Mouse (Mus musculus): ENCODE data around the gene Cenpi.

DNA sequence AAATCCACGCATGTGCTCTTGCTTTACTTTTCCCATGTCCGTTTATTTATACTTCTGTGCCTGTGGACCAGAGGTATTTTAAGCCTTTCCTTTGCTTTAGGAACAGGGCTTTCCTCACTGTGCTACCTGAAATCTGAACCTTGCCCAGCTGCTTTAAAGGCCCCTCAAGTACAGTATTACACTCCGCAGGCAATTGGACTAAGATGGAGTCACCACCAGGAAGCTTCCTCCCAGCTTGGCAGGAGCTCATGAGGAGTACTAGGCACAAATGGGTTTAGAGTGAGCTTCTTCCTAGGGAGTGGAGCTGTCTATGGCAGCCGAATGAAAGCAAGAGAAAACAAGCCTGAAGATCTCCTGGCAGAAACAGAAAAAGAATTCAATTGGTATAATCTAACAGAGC is 10.7 kb upstream of the Cenpi start:
- no peak for TF ChIP-seq POLR2A (IDR thresholded peaks at IDR 0.05; ENCODE audit: control insufficient read depth, extremely low read depth, insufficient read depth, low read length, poor library complexity)
- no peak for TF ChIP-seq CTCF (IDR thresholded peaks at IDR 0.05; ENCODE audit: borderline replicate concordance, control insufficient read depth, extremely low read depth, insufficient read depth, low read length, poor library complexity)
